Mouse (Mus musculus) adrenal gland (tissue): Measurements from ENCODE around the gene Gys2.

Source experiments
- intact Hi-C: fragments of 180-260 bp; cut with DNase I; formaldehyde crosslinking; loops from one replicate; pipeline ENCODE4 v1.15.1; 2025

The Gys2 gene

DNA sequence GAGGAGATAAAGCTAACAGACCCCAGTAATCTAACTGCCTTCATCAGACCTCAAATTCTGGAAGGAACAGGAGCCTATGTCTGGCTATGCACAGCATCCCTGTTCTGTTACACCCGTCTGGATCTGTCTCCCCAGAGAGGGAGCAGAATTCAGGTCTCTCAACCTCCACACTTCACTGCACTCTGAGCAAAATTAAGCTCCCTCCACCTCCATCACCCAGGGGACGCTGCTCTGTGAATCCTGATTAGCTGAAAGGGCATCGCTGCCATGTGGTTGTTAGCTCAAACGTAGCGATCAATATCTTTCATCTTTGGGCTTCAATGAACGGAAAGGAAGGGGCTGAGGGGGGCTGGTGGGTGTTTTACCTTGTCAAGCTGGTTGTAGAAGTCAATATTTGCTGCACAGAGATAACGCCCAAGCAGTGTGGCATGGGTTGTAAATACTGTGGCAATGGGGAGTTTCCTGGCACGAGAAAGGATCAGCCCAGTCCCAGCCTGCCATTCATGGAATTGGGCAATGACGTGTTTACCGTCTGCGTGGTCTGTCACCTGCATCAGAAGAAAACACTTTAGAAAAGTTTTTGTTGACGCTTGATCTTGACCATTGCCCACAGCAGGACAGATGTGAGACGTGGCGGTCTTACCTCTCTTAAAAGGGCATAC, 13.8 kb downstream of the Gys2 start:
- intact Hi-C loops, result no loop called here

DNA sequence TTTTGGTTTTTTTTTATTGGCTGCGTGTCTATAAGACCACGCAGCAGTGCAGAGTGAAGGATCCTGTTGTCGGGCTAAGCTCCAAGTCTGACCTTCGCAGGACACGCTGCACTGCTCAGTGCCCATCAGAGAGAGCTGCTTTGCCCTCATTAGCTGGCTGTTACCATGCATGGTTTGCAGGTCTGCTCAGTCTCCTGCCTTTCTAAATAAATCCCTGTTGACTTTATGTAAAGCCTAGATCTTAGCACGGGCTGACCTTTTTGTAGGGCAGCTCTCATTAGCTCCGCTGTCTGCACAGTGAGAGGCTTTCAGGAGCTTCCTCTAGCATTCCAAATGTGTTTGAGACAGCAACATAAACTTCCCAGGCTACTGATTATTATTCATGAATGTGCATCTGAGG, 14.9 kb downstream of the Gys2 start:
- intact Hi-C loops, result no loop called here

GRCm38 (mm10) chr6:142455314-142455996, 17.5 kb downstream of the Gys2 start:
- intact Hi-C loops, result no loop called here

- intact Hi-C loops, result no loop called here
Measured at GRCm38 (mm10) chr6:142453311-142453710, 19.6 kb downstream of the Gys2 start.

DNA sequence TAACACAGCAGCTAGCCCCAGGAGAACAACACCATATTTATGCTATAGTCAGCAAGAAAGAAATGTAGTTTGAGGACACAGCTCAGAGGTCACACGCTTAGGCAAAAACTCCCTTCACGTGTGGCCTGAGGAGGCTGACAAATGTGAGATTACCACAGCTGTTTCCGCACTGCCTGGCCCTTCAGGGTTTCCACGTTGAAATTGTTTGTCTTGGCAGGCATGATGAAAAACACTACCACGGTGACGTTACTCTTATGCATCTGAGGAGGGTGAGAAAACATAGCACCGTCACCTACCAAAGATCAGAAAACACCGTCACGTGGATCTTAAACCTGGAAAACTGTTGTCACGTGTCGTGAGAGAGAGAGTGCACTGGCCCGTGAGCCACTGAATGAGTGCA, 21.5 kb downstream of the Gys2 start:
- intact Hi-C loops, result no loop called here

DNA sequence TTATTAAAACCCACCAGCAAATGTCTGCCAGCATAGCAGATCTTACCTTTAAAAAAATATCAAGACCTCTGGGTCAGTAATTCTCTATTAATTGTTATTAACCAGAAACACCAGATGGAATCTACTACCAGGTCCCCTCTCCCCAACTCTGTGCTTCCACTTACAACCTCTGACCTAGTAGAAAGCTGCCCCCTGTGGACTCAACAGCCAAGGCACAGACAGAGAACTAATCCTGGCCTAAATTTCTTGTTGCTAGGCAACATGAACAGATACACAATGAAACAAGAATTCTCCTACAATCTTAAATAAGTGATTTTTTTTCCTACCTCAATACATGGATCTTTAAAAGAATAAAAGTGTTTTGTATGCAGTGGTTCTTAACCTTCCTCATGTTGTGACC, 43.8 kb downstream of the Gys2 start:
- intact Hi-C loops, result no loop called here

DNA sequence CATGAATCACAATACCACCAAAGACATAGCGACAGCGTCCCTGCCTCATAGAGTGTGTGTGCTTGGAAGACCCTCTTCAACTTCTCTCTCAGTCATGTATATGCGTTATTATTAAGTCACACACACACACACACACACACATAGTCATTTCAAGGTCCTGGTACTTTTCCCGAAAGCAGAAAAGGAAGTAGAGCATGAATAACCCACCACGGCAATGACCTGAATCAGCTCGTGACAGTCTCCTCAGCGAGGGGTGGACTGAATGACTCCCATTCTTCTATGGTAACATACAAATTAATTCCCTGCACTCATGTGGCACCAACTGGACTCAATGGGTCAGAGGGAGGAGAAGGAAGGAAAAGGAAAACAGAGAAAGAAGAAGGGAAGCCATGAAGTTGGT, 47.9 kb downstream of the Gys2 start:
- intact Hi-C loops, result no loop called here

- intact Hi-C loops, result no loop called here
Measured at GRCm38 (mm10) chr6:142414597-142414996, 58.3 kb downstream of the Gys2 start.

DNA sequence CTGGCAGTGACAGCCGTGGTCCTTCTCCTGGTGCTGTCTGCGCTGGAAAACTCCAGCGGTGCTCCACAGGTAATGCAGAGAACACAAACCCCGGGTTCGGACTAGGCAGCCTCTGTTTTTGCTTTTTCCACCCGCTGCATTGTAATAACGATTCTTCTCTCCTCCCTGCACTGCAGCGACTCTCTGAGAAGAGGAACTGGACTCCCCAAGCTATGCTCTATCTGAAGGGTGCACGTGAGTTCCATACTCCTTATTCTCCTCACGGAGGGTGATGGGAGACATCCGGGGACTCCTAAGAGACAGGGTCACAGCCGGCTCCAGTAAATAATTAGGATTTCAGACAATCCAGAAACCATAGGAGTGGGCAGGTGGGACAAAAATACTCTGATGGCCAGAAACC, 59.1 kb downstream of the Gys2 start:
- intact Hi-C loops, result no loop called here

GRCm38 (mm10) chr6:142412906-142413491, 59.9 kb downstream of the Gys2 start, which contains the start of gene Spx:
Gene Spx, plus strand, starts transcription at chr6:142413441.
- intact Hi-C loops, result no loop called here

- intact Hi-C loops, result no loop called here
Measured at GRCm38 (mm10) chr6:142411140-142411539, 61.8 kb downstream of the Gys2 start.

GRCm38 (mm10) chr6:142395756-142396155, 77.2 kb downstream of the Gys2 start:
- intact Hi-C loops, result no loop called here

DNA sequence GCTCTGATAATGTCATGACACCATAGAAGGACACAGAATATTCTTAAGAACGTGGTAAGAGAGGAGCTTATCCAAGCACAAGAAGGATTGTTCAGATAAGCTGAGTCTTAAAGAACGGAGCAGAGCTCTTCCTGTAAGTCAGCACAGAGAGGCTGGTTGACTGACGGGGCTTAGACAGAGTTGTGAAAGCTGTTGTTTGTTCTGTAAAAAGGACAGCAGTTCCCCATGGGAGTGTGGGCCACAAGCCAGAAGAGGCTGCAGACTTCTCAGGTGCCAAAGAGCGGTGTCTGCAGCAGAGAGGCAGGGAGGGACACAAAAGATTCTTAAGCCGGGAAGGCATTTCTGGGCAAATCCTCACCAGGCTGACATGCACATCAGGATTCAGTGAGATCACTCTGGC, 78.2 kb downstream of the Gys2 start:
- intact Hi-C loops, result no loop called here

- intact Hi-C loops, result no loop called here
Measured at GRCm38 (mm10) chr6:142392312-142392711, 80.6 kb downstream of the Gys2 start.

GRCm38 (mm10) chr6:142389101-142389500, 83.8 kb downstream of the Gys2 start:
- intact Hi-C loops, result loop anchor here (5.0 to 10.0 kb wide), 3 partner anchors 42 to 368 kb away; partner anchors contain the start of genes Cmas and Pyroxd1

DNA sequence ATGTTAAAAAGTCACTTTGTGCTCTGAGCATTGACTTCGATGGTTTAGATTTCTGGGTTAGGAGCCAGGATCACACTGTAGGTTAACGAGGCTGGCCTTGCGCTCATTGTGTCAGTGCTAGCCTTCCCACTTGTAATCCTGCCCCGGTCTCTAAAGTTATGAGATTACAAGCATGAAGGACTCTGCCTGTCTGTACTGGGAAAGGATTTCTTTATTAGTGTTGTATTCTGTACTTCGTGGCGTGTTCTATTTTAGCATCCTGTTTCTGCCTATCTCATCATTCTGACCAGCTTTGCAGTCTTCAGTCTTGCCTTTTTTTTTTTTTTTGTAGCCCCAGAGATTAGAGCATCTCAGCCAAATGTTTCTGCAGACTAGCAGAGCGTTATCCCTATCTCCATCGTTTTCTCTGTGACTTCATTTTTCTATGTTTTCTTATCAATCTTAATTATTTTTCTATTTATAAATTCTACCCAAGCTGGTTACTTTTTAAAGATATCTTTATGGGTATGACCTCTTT, 85.1 kb downstream of the Gys2 start:
- intact Hi-C loops, result loop anchor here (5.0 to 10.0 kb wide), 3 partner anchors 41 to 369 kb away; partner anchors contain the start of genes Cmas and Pyroxd1

GRCm38 (mm10) chr6:142387011-142387754, 85.7 kb downstream of the Gys2 start, which contains the start of the genes Recql and Golt1b:
Gene Recql, minus strand, starts transcription at chr6:142387087.
Gene Golt1b, plus strand, starts transcription at chr6:142387221.
- intact Hi-C loops, result loop anchor here (5.0 to 10.0 kb wide), 3 partner anchors 40 to 370 kb away; partner anchors contain the start of genes Cmas and Pyroxd1

GRCm38 (mm10) chr6:142386285-142387010, 86.5 kb downstream of the Gys2 start:
- intact Hi-C loops, result loop anchor here (5.0 to 10.0 kb wide), 3 partner anchors 39 to 371 kb away; partner anchors contain the start of genes Cmas and Pyroxd1

DNA sequence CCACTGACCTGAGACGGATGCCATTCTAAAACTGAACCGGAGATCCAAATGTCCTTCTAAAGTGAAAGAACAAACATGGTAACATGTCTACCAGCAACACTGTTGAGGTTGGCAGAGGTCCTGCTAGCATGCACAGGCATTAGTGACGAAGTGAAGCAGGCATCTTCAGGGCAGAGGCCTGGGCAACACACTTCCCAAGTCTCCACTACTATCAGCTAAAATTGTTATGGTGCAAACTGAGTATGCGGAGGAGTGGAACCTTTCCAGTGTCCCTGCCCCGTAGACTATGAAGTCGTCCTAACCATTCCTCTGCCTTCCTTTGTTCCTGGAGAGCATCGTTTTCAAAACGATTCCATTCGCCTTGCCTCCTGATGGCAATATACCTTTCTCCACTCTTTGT, 88.4 kb downstream of the Gys2 start:
- intact Hi-C loops, result loop anchor here (10.0 kb wide), 1 partner anchor 130 kb away; no protein-coding TSS in a partner anchor

- intact Hi-C loops, result loop anchor here (10.0 kb wide), 1 partner anchor 133 kb away; no protein-coding TSS in a partner anchor
Measured at GRCm38 (mm10) chr6:142381615-142382014, 91.3 kb downstream of the Gys2 start.
